Mouse (Mus musculus) heart, postnatal 0 days (tissue): ENCODE results near the gene Magi1. TPM values are rescaled to one million over a fixed set of nuclear protein-coding genes. Genes with fewer than 3 reads are reported as not detected.

Source experiments
- ATAC-seq: fragments of 200-750 bp; cut with Nextera tagmentation; 2 replicates; pipeline ENCODE4 v1.8.0; 2017; ENCODE audit warnings: low read depth, moderate number of reproducible peaks, moderate library complexity; ENCODE audit not compliant: insufficient read depth
- DNase-seq: peaks from one replicate; pipeline ENCODE4 v3.0.0-alpha.2; 2016; ENCODE audit warnings: low spot score
- H3K27ac ChIP-seq: fragments of 300-500 bp; sonication (generic); 2 replicates; pipeline ENCODE4 v1.5.1; 2014; ENCODE audit warnings: low read depth, mild to moderate bottlenecking
- H3K27me3 ChIP-seq: fragments of 300-500 bp; sonication (generic); 2 replicates; pipeline ENCODE4 v1.6.1; 2014; ENCODE audit warnings: low read length, mixed read lengths; ENCODE audit not compliant: control insufficient read depth, insufficient read depth
- H3K36me3 ChIP-seq: fragments of 300-500 bp; sonication (generic); replicated peaks from 2 replicates; pipeline ENCODE4 v1.6.1; 2014; ENCODE audit warnings: low read length, mixed read lengths; ENCODE audit not compliant: control insufficient read depth, insufficient read depth
- H3K4me1 ChIP-seq: fragments of 300-500 bp; sonication (generic); 2 replicates; pipeline ENCODE4 v1.6.1; 2014; ENCODE audit warnings: antibody characterized with exemption; ENCODE audit not compliant: control insufficient read depth, insufficient read depth
- H3K4me2 ChIP-seq: fragments of 300-500 bp; sonication (generic); 2 replicates; pipeline ENCODE4 v1.6.1; 2014; ENCODE audit warnings: low read depth, mild to moderate bottlenecking, low read length, moderate library complexity
- H3K4me3 ChIP-seq: fragments of 300-500 bp; sonication (generic); 2 replicates; pipeline ENCODE4 v1.5.1; 2014; ENCODE audit warnings: low read depth, low read length
- H3K9ac ChIP-seq: fragments of 300-500 bp; sonication (generic); replicated peaks from 2 replicates; pipeline ENCODE4 v1.6.1; 2014; ENCODE audit warnings: low read depth, low read length, mixed read lengths
- H3K9me3 ChIP-seq: fragments of 300-500 bp; sonication (generic); replicated peaks from 2 replicates; pipeline ENCODE4 v1.6.1; 2016; ENCODE audit warnings: low read length; ENCODE audit not compliant: control insufficient read depth
- CTCF ChIP-seq: IDR thresholded peaks from 2 replicates; pipeline ENCODE4 v1.5.1; 2016; ENCODE audit warnings: antibody characterized with exemption, control low read depth, low read depth
- EP300 ChIP-seq: IDR thresholded peaks from 2 replicates; pipeline ENCODE4 v1.6.1; 2016; ENCODE audit warnings: antibody characterized with exemption, low read depth
- WGBS: fragments of 180-500 bp; shearing (Covaris S2); extraction: QIAGEN DNeasy Blood & Tissue Kit; methylation state at CpG from one replicate; pipeline ENCODE4 v1.1.7; 2014; 5-methylcytosine and 5-hydroxymethylcytosine counted together
- polyA plus RNA-seq: library from polyadenylated mRNA; unstranded; fragments of >200 nt; fragmentation: Nextera tagmentation; extraction: Ambion mirVana; gene quantifications from 2 replicates; pipeline ENCODE4 v1.2.1, GENCODE M21; 2015
- total RNA-seq: library from RNA; depleted of rRNA; stranded (reverse); fragments of >200 nt; gene quantifications from 2 replicates; pipeline ENCODE4 v1.2.3, GENCODE M21; 2014; ENCODE audit warnings: low replicate concordance

Magi1 gene
- total and polyA plus RNA-seq, 2 experiments from 2014 or later, result 4.6 to 15.3 TPM

GRCm38 (mm10) chr6:93987561-93987960, 296.2 kb downstream of the Magi1 start:
- DNase-seq (no peak), ATAC-seq (no peak)
- no peak overlapping the region for H3K9ac ChIP-seq
- WGBS, result 61% methylated on average over 3 of the region's 3 CpGs
- H3K4me3 ChIP-seq, result no peak overlapping the region
- no peak overlapping the region for H3K27ac ChIP-seq
- H3K9me3 ChIP-seq, result no peaks in the 10 kb centered on the region
- no peak overlapping the region for H3K4me2 ChIP-seq
- H3K36me3 ChIP-seq, result no peaks in the 10 kb centered on the region
- 0 out of 2 replicates have a peak, but pooled peaks cover 5% of the 10 kb centered on the region for H3K4me1 ChIP-seq
- no peaks in the 10 kb centered on the region for H3K27me3 ChIP-seq
- TF ChIP-seq CTCF (no peak), EP300 (no peak)

GRCm38 (mm10) chr6:93985111-93985510, 298.6 kb downstream of the Magi1 start:
- peak; percentile 72 for TF ChIP-seq CTCF
- no peak for TF ChIP-seq EP300
- WGBS, result 54% methylated on average over 9 of the region's 9 CpGs
- Histone ChIP-seq H3K27ac (no peak overlapping the region), H3K27me3 (no peaks in the 10 kb centered on the region), H3K9ac (no peak overlapping the region), H3K4me1 (peaks cover 17% of the 10 kb centered on the region), H3K36me3 (no peaks in the 10 kb centered on the region), H3K4me2 (no peak overlapping the region), H3K9me3 (no peaks in the 10 kb centered on the region), H3K4me3 (no peak overlapping the region)
- DNase-seq (no peak), ATAC-seq (0 out of 2 replicates have a peak, but pooled peaks have one; percentile 27)

- no peak overlapping the region for H3K27ac ChIP-seq
- H3K36me3 ChIP-seq, result no peaks in the 10 kb centered on the region
- TF ChIP-seq CTCF (no peak), EP300 (no peak)
- no peaks in the 10 kb centered on the region for H3K27me3 ChIP-seq
- DNase-seq (peak; percentile 46), ATAC-seq (peak; percentile 84)
- H3K9me3 ChIP-seq, result no peaks in the 10 kb centered on the region
- no peak overlapping the region for H3K9ac ChIP-seq
- WGBS, result 34% methylated on average over 3 of the region's 3 CpGs
- H3K4me3 ChIP-seq, result no peak overlapping the region
- H3K4me1 ChIP-seq, result peaks cover 17% of the 10 kb centered on the region
- no peak overlapping the region for H3K4me2 ChIP-seq
Measured at GRCm38 (mm10) chr6:93983551-93983950, 300.2 kb downstream of the Magi1 start.

DNA sequence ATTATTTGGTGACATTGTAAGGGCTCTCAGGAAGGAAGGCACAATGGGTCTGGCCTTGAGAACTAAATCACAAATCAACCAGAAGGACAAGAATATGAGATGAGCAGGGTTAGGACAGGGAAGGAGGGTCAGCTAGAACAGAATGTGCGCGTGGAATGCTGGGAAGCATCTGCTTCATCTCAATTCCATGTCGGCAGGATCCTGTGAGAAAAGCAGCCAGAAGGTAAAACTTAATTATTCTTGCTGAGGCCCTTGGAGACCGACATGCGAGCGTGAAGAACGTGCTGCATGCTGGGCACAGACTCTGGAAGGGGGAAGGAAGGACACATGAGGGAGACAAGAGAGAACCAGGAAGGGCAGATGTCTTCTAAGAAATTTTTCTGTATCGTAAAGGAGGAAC, 302.5 kb downstream of the Magi1 start:
- DNase-seq (no peak), ATAC-seq (no peak)
- no peaks in the 10 kb centered on the region for H3K36me3 ChIP-seq
- H3K27me3 ChIP-seq, result no peaks in the 10 kb centered on the region
- H3K27ac ChIP-seq, result no peak overlapping the region
- peaks cover 17% of the 10 kb centered on the region for H3K4me1 ChIP-seq
- no peak for TF ChIP-seq CTCF
- no peak for TF ChIP-seq EP300
- 42% methylated on average over 8 of the region's 8 CpGs for WGBS
- H3K9me3 ChIP-seq, result no peaks in the 10 kb centered on the region
- no peak overlapping the region for H3K9ac ChIP-seq
- no peak overlapping the region for H3K4me3 ChIP-seq
- no peak overlapping the region for H3K4me2 ChIP-seq

- Histone ChIP-seq H3K9me3 (no peaks in the 10 kb centered on the region), H3K4me2 (no peak overlapping the region), H3K4me3 (no peak overlapping the region), H3K27me3 (no peaks in the 10 kb centered on the region), H3K4me1 (peaks cover 17% of the 10 kb centered on the region), H3K9ac (no peak overlapping the region), H3K27ac (no peak overlapping the region), H3K36me3 (no peaks in the 10 kb centered on the region)
- ATAC-seq (no peak), DNase-seq (no peak)
- TF ChIP-seq CTCF (no peak), EP300 (no peak)
- 81% methylated on average over 3 of the region's 3 CpGs for WGBS
Measured at GRCm38 (mm10) chr6:93979241-93979640, 304.5 kb downstream of the Magi1 start.

- no peak overlapping the region for H3K27ac ChIP-seq
- no peak for DNase-seq
- peaks cover 3% of the 10 kb centered on the region; the same call in 1 of the 2 replicates for H3K4me1 ChIP-seq
- no peaks in the 10 kb centered on the region for H3K36me3 ChIP-seq
- H3K9ac ChIP-seq, result no peak overlapping the region
- no peak for TF ChIP-seq EP300
- no peak for TF ChIP-seq CTCF
- ATAC-seq, result no peak
- WGBS, result 84% methylated on average over 2 of the region's 2 CpGs
- H3K9me3 ChIP-seq, result no peaks in the 10 kb centered on the region
- no peak overlapping the region for H3K4me2 ChIP-seq
- no peak overlapping the region for H3K4me3 ChIP-seq
- no peaks in the 10 kb centered on the region for H3K27me3 ChIP-seq
Measured at GRCm38 (mm10) chr6:93968721-93969120, 315.0 kb downstream of the Magi1 start.
